Mouse (Mus musculus) gastrocnemius, postnatal 25 days (tissue): ENCODE measurements at regions not wholly inside any gene's neighbourhood (a gene's known extent, or its start where the extent isn't known, plus 50 kb on each side); places are given as distances from the start of the nearest gene placed in this dataset.
A peak's percentile ranks its signal among the peaks of the same experiment; 100 is the strongest.
"Not testable (repeated sequence)": the region's sequence is repeated elsewhere in the genome, so short reads cannot be mapped to it uniquely, and the experiment has no call there.

Source experiments
- DNase-seq: peaks from one replicate; pipeline ENCODE4 v3.0.0; 2022

DNA sequence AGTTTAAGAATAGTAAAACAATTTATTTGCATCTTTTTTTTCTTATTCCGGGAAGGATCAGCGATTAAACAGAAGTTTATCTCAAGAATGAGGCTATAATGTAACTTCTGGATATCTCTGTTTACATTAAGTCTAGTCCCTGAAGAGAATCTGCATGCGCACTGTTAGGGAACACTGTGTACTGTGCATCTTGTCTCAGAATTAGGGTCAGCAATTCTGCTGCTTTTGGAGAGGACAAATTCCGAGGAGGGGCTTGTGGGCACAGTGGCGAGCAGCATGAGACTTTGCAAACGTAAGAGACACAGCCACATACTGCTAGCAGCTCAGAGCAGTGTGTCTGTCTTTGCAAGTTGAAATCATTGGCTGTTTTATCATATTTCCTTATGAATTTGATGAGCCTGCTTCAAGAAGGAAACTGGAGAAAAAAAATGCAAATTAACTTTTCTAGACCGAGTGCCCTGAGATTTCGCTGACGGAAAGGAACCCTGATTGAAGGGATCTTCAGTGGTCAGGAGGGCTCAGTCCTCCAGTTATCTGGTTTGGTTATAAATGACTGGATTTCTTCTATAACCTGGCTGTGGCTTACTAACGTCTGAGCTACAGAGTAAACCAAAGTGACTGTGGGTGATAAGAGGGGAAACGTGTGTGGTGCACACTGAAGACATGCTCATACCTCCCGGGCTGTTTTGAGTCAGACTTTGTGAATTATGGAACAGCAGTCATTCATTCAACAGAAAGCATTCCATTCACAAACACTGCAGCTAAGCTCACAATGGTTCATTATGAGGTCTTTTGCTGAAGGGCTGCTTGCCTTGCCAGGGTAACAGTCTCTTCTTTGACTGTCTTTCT is 305.1 kb downstream of the Ets1 start:
- DNase-seq = no peak

DNA sequence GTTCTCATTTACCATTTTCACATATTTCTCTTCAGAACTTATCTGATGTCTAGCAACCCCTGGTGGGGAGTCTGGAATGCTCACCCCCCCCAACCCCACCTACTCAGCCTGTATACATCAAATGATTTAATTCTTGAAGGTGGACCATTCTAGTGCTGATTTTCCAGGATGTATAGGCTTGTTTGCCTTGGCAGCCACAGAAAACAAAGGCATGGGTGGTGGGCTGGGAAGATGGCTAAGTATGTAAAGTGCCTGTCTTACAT is 305.7 kb downstream of the Ets1 start:
- DNase-seq = no peak

DNA sequence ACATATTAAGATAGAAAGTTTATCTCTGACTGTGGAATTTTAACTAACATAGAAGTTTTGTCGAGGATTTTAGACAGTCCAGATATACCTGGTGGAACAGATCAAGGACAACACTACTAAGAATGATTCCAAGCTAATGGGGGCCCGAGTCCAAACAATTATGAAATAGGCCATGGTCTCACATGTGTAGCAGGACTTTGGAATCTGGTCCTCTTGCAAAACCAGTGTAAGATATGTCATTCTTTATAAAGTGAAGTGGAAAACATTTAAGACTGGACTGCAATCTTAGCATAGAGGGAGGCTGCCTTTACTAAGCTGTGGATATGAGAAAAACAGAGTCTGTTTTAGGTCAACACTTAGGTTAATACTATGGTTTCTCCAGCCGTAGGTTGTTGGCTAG is 311.2 kb downstream of the Ets1 start:
- no peak for DNase-seq

DNA sequence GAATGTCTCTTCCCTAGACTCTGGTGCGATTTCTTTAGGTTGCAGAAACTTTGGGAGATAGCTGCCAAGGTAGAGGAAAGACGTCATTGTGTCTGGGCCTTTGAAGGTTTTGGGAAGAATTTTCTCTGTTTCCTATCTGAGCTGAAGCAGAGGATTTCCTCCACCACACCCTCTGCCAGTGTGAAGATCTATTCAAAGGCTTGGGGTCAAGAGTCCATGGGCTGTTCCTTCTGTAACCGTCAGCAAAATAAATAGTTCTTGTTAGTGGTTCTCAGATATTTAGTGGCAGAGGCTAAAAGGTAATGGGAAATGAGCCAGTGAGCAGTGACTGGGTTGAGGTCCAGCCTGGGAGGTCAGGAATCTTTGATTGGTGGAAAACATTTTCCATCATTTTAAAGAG is 313.0 kb downstream of the Ets1 start:
- DNase-seq = no peak

DNA sequence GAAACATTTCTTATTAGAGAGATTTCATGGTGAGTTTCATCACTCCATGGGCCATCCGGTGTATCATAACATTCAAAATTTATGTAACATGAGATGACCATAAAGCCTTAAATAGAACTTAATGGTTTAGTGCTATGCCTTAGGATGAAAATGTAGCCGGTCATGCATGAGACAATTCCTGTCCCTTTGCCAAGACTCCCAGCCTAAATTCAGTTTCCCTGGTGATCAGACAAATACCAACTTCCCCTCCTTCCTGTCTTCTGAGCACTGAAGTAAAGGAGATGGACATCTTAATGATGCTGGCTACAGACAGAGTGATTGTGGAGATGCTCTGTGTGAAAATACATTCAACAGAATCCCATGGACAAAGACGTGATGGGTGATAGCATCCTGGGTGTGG is 322.7 kb downstream of the Ets1 start:
- no peak for DNase-seq

DNA sequence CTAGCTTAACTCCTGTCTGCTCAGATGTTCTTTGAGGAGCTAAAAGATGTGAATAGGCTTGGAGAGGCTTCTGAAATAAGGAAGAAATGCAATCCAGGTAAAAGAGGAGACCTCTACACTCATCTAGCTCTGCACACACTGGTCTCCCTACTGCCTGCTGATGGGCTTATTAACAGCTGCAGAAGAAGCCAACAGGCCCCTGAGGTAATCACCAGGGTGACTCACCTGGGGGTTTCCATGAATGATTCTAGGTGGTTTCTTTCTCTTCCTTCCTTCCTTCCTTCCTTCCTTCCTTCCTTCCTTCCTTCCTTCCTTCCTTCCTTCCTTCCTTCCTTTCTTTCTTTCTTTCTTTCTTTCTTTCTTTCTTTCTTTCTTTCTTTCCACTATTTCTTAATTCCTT is 323.4 kb downstream of the Ets1 start:
- DNase-seq = not testable (repeated sequence)

DNA sequence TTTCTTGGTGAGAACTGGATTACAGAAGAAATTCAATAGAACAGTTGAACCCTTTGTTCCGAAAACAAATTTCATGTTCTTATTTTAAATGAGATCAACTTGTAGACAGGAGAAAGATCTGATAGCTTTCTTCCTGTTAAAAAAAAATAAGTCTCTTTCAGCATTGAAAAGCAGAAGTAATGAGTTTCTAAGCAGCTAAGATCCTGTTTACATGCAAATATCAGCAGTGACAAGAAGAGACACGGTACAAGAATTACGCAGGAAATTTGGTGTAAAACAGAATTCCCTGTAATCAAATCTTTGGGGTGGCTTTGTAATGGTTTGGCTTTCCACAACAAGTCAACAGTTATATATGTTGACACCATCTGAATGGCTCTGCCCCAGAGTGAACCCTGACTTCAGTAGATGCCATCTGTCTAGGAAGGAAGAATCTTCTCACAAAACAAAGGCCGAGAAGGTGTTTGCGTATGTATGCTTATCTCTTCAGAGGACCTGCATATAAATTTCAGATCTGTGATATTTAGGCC is 326.7 kb downstream of the Ets1 start:
- DNase-seq = no peak

DNA sequence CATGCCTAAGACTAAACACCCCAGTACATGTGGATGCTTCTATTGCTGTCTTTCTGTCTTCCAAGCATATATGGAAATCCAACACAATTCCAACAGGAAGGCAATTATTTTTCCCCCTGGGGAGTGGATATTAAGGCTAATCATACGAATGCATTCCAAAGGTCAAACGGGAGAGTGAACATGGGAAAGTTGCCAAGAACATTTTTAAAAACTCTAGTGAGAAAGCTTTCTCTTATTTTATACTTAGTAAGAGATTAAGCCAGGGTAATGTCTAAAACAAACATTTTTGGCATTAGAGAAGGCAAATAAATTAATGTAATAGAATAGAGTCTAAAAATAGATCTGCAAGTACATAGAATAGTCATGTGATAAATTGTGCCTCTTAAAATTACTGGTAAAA is 332.4 kb downstream of the Ets1 start:
- no peak for DNase-seq

DNA sequence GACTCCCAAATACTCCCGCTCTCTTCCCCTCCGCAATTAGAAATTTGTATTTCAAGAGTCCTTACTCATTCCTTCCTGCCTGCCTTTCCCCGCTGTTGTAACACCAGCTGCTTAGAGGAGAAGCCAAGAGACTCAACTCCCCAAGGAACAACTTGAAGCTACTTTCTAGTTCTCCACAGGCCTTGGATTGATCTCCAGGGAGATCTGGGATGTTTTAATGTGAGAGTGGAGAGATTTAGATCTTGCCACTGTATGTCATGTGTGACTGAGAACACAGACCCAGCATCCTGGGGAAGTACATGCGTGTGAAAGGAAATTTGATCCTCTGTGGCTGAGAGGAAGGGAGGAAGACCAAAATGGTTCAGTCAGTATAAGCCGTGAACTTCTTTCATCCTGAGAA is 335.4 kb downstream of the Ets1 start:
- peak; percentile 41 for DNase-seq

DNA sequence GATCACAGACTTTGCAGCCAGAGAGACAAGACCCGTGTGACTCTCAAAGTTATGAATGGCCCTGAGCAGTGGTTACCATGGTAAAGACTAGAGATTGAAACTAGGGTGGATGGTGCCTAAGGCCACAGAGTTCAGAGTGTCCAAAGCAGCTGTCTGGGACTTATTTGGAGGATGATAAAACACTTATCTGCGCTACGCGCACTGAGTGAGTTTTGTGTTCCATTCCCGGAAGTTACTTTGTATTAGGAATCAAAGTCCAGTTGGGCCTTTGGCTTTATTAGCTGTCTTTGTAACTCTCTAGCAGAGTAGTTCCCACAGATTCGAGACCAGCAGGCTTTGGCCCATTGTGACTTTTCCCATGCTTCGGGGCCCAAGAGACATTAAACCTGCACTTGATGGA is 335.9 kb downstream of the Ets1 start:
- peak; percentile 31 for DNase-seq

DNA sequence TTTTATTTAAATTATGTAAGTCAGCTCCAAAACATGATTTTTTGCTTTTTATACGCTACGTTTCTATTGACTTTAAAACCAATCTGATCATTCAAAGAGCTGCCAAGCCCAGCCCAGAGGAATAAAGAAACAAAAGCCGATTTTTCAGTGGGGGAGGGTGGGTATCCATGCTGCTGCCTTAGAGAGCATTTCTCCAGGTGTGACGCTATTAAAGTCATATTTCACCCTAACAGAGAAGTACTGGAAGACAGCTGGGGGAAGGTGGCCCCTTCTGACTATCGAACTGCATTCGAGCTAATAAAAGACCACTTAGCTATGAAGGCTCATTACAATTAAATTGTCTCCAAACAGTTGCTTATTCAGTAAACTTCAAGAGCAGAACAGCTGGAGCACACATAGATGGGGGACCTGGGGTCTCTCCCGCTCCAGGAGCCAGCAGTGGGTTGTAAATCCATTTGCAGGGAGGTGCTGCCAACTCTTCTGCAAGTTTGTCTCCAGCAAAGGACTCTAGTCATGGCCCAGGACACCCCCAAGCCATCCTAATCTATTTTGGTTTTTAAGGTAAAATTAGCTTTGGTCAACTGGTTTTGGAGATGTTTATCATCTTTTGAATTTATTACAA is 336.5 kb downstream of the Ets1 start:
- no peak for DNase-seq

DNA sequence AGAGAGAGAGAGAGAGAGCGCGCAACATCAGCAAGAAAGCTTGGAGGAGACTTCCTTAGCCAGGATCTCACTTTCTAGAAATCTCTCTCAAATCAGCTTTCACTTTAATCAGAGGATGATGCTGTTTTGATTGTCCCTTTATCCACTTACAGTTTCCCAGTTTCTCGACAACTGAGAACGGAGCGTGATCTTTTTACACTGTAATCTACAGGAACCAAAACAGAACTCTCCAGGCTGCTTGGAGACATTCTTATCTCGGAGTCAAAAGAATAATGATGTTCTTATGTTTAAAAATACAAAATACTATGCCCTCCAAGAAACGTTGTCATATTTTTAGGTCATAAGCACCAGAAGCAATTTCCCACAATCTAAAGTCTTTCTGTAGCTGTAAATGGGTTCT is 341.7 kb downstream of the Ets1 start:
- DNase-seq = no peak

DNA sequence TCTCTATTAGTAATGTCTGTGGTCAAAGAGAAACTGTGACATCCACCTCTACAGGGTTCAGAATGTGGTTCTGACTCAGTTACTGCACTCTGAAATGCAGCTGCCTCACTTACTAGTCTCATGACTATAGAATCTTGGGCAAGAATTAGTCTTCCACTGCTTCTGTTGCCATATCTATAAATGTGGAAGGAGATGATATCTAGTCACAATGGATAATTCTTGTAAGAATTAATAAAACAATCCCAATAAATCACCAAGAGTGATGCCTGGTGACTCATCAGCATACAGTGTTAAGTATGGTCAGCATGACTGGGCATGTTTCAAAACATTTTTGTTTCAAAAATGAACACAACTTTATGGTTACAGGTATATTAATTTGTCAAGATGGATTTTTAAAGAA is 344.8 kb downstream of the Ets1 start:
- no peak for DNase-seq

DNA sequence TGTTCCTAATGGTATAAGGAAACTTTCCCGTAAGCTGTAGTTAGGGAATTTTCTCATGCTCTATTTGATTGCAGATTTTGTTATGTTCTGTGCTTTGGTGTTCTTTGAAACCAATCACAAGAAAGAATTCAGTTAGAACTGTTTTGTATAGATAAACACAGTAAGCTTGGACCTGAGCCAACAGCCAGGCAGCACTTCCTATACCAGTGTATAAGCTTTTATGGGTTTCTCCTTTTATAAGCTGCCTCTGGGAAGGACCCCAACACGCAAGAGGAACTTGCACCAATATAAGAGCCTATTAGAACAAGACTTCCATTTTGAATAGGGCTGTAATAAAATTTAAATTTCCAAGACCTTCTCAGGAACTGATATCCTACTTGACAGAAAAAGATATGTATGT is 347.2 kb downstream of the Ets1 start:
- no peak for DNase-seq

DNA sequence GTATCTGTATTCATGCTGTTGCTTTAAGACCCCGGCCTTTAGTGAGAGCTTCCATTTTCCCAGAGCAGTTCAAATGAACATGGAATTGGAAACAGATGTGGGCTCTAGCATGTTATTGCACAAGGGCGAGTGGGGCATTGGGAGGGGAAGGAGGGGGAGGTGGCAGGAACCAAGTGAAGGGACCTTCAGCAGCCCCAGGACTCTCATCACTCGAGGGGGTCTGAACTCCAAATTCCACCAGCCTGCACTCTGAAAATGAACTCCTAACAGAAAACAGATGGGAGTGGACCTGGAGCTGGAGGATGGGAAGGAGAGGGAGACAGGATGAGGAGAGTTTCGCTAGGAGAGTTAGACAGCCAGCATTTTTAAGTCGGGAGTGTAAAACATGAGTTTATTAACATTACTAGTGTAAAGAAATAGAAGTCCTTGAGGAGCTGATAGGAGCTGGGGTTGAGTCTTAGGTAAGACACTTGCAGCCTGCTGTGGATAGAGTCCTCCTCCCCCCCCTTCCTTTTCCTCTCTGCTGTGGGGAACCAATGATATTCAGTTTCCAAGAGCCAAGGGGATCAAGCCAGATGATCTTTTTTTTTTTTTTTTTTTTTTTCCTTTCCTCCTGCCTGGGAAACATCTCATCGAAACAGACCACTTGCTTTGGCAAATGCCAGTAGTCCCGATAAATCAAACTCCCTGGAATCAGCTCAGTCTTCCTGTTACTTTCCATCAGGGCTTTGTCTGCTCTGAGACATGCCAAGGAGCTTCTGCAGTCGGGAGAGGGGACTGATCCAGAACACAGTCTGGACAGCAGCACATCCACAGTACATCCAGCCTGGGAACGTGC is 351.0 kb downstream of the Ets1 start:
- DNase-seq = peak; percentile 61

DNA sequence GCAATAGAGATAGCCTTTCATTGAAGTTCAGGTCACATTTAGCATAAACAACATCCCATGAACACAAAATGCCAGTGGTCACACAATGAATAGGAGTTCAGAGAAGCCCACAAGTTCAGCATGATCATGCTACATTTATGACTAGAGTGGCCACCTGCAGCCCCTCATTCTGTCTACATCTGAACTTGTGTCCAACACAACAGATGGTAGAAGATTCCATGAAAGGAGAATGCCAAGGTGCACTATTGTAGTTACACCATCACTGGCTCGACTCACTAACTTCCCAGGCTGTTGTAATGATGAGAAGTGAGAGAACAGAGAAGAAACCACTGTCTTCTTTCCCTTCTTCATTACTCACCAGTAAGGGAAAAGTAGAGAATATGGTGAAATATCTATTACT is 353.0 kb downstream of the Ets1 start:
- DNase-seq = no peak

DNA sequence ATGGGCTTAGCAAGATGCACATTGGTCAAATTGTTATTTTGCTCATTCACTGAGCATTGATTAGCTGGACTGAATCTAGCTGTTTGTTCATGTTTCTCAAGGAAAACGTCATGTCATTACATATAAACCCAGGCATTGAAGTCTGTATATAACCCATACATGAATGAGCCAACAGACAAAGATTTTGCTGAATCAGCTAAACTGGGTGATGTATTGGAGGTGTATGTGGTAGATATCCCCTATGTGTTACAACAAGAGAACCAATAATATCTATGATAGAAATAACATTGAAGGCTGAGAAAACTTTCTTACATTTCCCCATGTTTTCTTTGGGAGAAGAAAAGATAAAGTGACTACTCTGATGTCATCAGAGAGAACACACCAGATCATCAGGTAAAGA is 362.3 kb downstream of the Ets1 start:
- DNase-seq = no peak

DNA sequence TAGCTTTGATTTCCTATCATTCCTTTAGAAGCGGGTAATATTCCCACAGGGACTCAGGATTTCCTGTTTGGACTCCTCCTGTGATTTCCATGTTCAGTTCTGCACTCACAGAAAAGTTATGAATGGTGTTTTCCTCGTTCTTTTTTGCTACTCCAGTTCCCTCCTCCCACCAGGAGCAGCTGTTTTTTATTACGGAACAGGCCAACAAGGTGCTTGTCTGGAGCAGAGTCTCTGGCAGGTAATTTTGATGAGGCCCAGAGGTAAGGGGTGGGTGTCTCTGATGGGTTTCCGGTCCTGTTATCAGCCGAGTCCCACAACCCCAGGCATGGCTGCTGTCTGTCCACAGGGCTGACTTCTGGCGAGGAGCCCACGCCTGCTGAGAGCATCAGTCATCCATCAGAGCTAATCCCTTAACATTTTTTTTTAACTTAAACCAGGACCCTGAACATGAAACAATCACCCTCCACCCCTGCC is 364.7 kb downstream of the Ets1 start:
- peak; percentile 23 for DNase-seq

DNA sequence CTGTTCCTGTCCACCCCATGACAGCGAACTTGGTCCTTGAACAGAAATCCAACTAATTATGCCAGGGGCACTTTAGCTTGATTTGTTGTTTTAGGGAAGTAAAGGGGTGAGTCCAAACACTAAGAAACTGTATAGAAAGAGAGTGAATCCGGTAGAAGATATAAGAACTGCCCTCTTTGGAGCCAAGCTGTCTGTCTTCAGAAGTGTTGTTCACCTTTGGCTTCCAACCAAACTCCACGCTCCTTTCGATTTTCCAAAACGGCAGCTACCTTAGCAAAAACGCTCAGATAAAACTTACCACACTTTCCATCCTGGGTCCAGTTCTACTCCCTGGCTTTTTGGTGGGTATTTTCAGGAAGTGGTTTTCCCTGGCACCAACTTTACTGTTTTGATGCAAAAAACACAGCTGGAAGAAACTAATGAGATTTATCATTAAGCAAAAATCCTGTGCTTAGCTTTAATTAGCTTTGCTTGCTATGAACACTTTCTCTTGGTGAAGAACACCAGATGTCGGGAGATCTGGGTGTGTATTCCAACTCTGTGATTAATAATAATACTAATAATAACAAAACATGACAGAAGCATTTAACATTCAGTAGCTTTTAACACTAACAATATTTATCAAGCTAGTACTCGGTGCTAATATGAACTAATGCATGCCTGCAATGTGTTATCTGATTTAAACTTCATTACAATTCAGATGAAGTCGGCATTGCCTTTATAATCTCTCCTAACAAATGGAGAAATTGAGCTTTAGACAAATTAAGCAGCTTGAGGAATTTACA is 365.3 kb downstream of the Ets1 start:
- DNase-seq = no peak

DNA sequence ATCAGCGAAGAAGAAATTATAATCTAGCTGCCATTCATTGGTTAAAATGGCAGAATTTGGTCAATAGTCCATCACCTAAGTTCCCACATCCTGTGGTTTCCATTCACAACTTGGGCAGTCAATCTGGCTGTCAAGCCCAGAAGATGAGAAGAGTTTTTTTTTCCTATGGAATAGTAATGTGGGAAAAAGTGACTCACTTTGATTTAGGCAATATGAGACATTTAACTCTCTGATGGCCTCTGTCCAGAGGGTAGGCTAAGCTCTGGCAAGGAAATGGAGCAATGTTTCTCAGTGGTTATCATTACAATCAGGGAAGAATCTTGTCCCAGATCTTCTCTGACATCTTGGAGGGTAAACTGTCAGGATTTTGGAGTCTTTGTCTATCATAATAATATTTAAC is 367.9 kb downstream of the Ets1 start:
- DNase-seq = no peak

DNA sequence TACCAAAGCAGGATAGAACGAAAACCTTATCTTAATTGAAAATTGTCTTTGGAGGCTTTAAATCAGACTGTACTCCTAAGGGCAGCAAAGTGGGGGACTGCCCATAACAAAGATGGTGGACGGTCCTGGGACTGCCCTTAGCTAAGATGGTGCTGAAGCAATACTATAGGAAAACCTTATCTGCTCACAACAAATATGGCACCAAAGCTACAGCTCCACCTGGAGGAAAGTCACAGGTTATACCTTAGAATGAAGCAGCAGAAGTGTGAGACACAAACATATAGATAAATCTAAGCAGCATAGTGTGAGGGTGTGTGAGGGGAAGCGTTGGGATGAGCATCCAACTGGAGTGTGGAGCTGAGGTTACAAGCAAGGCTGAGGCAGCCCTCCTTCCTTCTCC is 368.5 kb downstream of the Ets1 start:
- no peak for DNase-seq

DNA sequence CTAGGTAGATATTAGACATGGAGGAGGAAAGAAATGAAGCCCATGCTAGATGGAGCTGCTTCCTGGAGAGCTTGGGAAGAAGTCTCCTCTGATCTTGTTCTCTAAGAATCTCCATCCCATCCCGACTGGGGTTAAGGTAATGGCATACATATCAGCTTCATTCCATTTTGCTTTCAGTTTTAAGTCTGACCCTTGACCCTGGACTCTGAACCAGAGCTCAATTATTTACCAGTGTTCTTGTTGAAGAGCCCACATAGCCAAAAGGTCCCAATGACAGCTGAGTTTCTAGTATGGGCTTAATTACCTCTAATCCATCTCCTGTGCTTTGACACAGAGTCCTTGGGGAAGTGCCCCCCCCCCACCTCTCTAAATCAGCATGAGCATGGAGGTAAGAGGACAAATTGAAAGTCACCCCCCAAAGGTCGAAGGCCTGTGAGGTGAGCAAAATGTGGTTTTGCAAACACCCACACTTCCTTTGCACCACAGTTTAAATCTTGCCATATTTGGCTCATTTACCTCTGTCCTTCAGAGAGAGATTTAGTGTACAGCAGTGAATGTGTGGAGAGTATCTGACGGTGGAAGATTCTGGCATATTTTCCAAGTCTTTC is 371.5 kb downstream of the Ets1 start:
- DNase-seq = no peak
